16 mouse cellular contexts compared by ENCODE assay signal in the genomic region with DNA sequence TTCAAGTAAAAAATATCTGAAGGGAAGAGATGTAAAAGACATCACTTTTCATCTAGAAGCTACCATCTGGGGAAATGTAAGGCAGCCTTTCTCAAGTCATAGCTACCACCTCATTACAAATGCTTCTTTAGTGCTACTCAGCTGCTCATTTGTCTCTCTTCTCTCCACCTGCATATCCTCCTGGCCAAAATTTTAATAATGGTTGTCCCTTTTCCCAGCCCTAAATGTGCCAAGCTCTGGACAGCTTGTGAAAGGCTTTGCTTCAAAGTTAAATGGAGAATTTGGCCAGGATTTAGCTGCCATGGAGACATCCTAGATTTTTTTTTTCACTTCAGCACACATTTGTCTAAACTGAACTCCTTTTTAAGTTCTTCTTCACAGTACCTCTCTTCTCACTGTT.
DNase-seq lines count a peak whose midpoint lies in the region; ATAC-seq and TF ChIP-seq lines count a peak whose summit lies in the region.
"Had no signal": no experiment of that assay in that cellular context is flagged by ENCODE, and none has a peak within 500 bp of the region (broad histone marks: within the 10 kb centered on the region; RNA-seq: fewer than 3 reads in every experiment).

No protein-coding gene starts in this region.

- H3K4me3 ChIP-seq in hindbrain, postnatal 0 days (ENCODE audit: low read length), result no peak overlapping the region
- H3K4me3 ChIP-seq in hindbrain, embryonic 10.5 days, result no peak overlapping the region
- no peak overlapping the region for H3K4me3 ChIP-seq in cortical plate, adult 2 months (ENCODE audit: insufficient read depth, low read length)
- no peak overlapping the region for H3K4me3 ChIP-seq in layer of hippocampus, adult 2 months
- H3K4me3 ChIP-seq in neural tube, embryonic 15.5 days (replicated peaks), result no peak overlapping the region
- H3K4me3 ChIP-seq in heart, adult 2 months, result no peak overlapping the region
- H3K4me3 ChIP-seq: erythroblast, embryonic 14.5 days; liver, embryonic 13.5 days; midbrain, embryonic 15.5 days; neural tube, embryonic 13.5 days had no signal

- H3K79me2 ChIP-seq in heart, adult 2 months (replicated peaks; ENCODE audit: control insufficient read depth, insufficient read depth, low read length), result no peaks in the 10 kb centered on the region

- H3K4me2 ChIP-seq in hindbrain, postnatal 0 days (ENCODE audit: low read depth, low read length), result no peak overlapping the region
- H3K4me2 ChIP-seq in neural tube, embryonic 15.5 days, result no peak overlapping the region
- H3K4me2 ChIP-seq: heart, embryonic 11.5 days; liver, embryonic 13.5 days; midbrain, embryonic 15.5 days; neural tube, embryonic 13.5 days had no signal

- no peak for TF ChIP-seq POLR2A in cortical plate, adult 2 months (IDR thresholded peaks at IDR 0.05; ENCODE audit: extremely low read depth, insufficient read depth, low read length)
- TF ChIP-seq POLR2A in heart, adult 2 months (IDR thresholded peaks at IDR 0.05; ENCODE audit: insufficient read depth, low read depth, low read length), result no peak

- TF ChIP-seq EP300 in heart, adult 2 months (IDR thresholded peaks at IDR 0.05; ENCODE audit: insufficient read depth, low read depth, low read length), result no peak

- H3K27ac ChIP-seq in hindbrain, postnatal 0 days, result peak overlapping the region; percentile 45; the same call in 1 of the 2 replicates
- H3K27ac ChIP-seq in hindbrain, embryonic 10.5 days, result no peak overlapping the region
- peak overlapping the region; percentile 56; the same call in 1 of the 2 replicates for H3K27ac ChIP-seq in cortical plate, adult 2 months (ENCODE audit: insufficient read depth, low read length)
- peak overlapping the region; percentile 87 for H3K27ac ChIP-seq in layer of hippocampus, adult 2 months
- H3K27ac ChIP-seq in neural tube, embryonic 15.5 days (replicated peaks), result no peak overlapping the region
- no peak overlapping the region for H3K27ac ChIP-seq in heart, adult 2 months
- H3K27ac ChIP-seq: liver, embryonic 13.5 days; midbrain, embryonic 15.5 days; neural tube, embryonic 13.5 days had no signal

- no peak overlapping the region for H3K9ac ChIP-seq in hindbrain, postnatal 0 days (replicated peaks; ENCODE audit: low read length)
- no peak overlapping the region for H3K9ac ChIP-seq in neural tube, embryonic 15.5 days (replicated peaks)
- H3K9ac ChIP-seq in heart, adult 2 months (ENCODE audit: low read depth, low read length), result no peak overlapping the region
- H3K9ac ChIP-seq: liver, embryonic 13.5 days; midbrain, embryonic 15.5 days; neural tube, embryonic 13.5 days had no signal

- H3K36me3 ChIP-seq in hindbrain, postnatal 0 days (ENCODE audit: insufficient read depth, low read length), result no peaks in the 10 kb centered on the region
- H3K36me3 ChIP-seq in hindbrain, embryonic 10.5 days, result no peaks in the 10 kb centered on the region
- H3K36me3 ChIP-seq in neural tube, embryonic 15.5 days, result no peaks in the 10 kb centered on the region
- H3K36me3 ChIP-seq in heart, adult 2 months (ENCODE audit: control insufficient read depth, insufficient read depth, low read length), result no peaks in the 10 kb centered on the region
- H3K36me3 ChIP-seq: liver, embryonic 13.5 days; midbrain, embryonic 15.5 days; neural tube, embryonic 13.5 days had no signal

- no peaks in the 10 kb centered on the region for H3K4me1 ChIP-seq in hindbrain, postnatal 0 days (ENCODE audit: insufficient read depth, low read length)
- H3K4me1 ChIP-seq in hindbrain, embryonic 10.5 days (replicated peaks), result 0 out of 2 replicates have a peak, but pooled peaks cover 4% of the 10 kb centered on the region
- H3K4me1 ChIP-seq in cortical plate, adult 2 months (ENCODE audit: control insufficient read depth, insufficient read depth, low read length), result no peaks in the 10 kb centered on the region
- H3K4me1 ChIP-seq in neural tube, embryonic 15.5 days, result no peaks in the 10 kb centered on the region
- no peaks in the 10 kb centered on the region for H3K4me1 ChIP-seq in heart, adult 2 months (ENCODE audit: control insufficient read depth, insufficient read depth, low read length)
- H3K4me1 ChIP-seq: liver, embryonic 13.5 days; midbrain, embryonic 15.5 days; neural tube, embryonic 13.5 days had no signal

- no peaks in the 10 kb centered on the region for H3K9me3 ChIP-seq in hindbrain, postnatal 0 days (ENCODE audit: low read length)
- no peaks in the 10 kb centered on the region for H3K9me3 ChIP-seq in hindbrain, embryonic 10.5 days
- H3K9me3 ChIP-seq in neural tube, embryonic 15.5 days (replicated peaks), result no peaks in the 10 kb centered on the region
- H3K9me3 ChIP-seq: liver, embryonic 13.5 days; midbrain, embryonic 15.5 days; neural tube, embryonic 13.5 days had no signal

- intact Hi-C loops in left cerebral cortex, postnatal 36 days (cut with DNase I), result no loop called here
- intact Hi-C loops in heart, adult 2 months (cut with DNase I), result no loop called here

- peak; percentile 61; the same call in 1 of the 2 replicates for ATAC-seq in hindbrain, postnatal 0 days
- no peak for ATAC-seq in neural tube, embryonic 15.5 days (ENCODE audit: low FRiP score)
- ATAC-seq: CD4-positive, CD25-positive, alpha-beta regulatory T cell, adult 4 months; midbrain, embryonic 15.5 days had no signal

- no peak for TF ChIP-seq CTCF in hindbrain, postnatal 0 days (IDR thresholded peaks at IDR 0.05; ENCODE audit: low read depth)
- no peak for TF ChIP-seq CTCF in cortical plate, adult 2 months (IDR thresholded peaks at IDR 0.05; ENCODE audit: extremely low read depth, insufficient read depth, low read length)
- TF ChIP-seq CTCF in layer of hippocampus, adult 2 months (conservative IDR thresholded peaks at IDR 0.05), result no peak
- TF ChIP-seq CTCF in heart, adult 2 months (IDR thresholded peaks at IDR 0.05), result no peak

- H3K27me3 ChIP-seq in hindbrain, postnatal 0 days (ENCODE audit: insufficient read depth, low read length), result no peaks in the 10 kb centered on the region
- H3K27me3 ChIP-seq in hindbrain, embryonic 10.5 days (ENCODE audit: insufficient read depth, poor library complexity, severe bottlenecking), result no peaks in the 10 kb centered on the region
- no peaks in the 10 kb centered on the region for H3K27me3 ChIP-seq in neural tube, embryonic 15.5 days (replicated peaks)
- H3K27me3 ChIP-seq in heart, adult 2 months (ENCODE audit: control insufficient read depth, insufficient read depth, low read length), result no peaks in the 10 kb centered on the region
- H3K27me3 ChIP-seq: liver, embryonic 13.5 days; midbrain, embryonic 15.5 days; neural tube, embryonic 13.5 days had no signal

- peak; percentile 53 for DNase-seq in hindbrain, postnatal 0 days (ENCODE audit: low spot score)
- no peak for DNase-seq in hindbrain, embryonic 10.5 days (ENCODE audit: low spot score)
- peak; percentile 16 to 72 for DNase-seq in layer of hippocampus, adult 2 months (ENCODE audit: low spot score in 2 of 2)
- DNase-seq in left cerebral cortex, postnatal 36 days (ENCODE audit: low spot score in 2 of 2), result peak; percentile 16 to 17
- no peak for DNase-seq in heart, adult 2 months
- DNase-seq: kidney, adult 9 months; liver, embryonic 13.5 days; lung, postnatal 10 days; thymus, postnatal 14 days had no signal

Comparison
In these comparisons a context has a peak if more than half of its experiments do, and no peak if none do; other contexts are left out.
1. DNase-seq: peak in hindbrain, postnatal 0 days (single experiment), layer of hippocampus, adult 2 months (2 of 2) and left cerebral cortex, postnatal 36 days (2 of 2); none in hindbrain, embryonic 10.5 days (single experiment) and heart, adult 2 months (0 of 2).
2. H3K27ac ChIP-seq: peak in hindbrain, postnatal 0 days (single experiment), cortical plate, adult 2 months (single experiment) and layer of hippocampus, adult 2 months (single experiment); none in hindbrain, embryonic 10.5 days (single experiment), neural tube, embryonic 15.5 days (single experiment) and heart, adult 2 months (single experiment).